ENCODE assay signal across 8 mouse cellular contexts in the genomic region with DNA sequence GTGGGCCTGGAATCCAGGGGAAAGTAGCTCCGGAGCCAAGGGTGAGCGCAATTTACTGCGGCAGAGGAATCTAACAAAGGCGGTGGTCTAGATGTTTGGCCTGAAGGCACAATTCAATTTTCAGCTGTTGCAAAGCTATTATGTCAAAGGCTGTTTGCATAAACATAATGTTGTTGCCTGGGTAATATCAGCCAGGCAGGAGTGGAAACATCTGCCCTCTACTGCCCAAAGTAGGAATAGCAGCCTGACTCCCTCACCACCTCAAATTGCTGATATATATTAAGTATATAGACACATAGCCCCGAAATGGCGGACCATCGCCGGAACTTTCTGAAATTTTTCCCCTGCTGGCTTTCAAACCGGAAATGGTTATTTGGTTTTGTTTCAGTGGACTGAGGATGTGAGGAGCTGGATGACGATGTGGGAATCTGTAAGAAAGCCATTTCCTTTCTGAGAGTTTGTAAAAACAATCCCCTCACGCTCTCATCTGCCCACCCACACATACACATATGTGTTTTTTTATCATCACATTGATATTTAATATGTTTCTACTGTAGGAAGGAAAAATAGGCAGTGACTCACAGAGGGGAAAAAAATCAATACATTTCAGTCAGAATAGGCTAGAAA.
A peak's percentile ranks its signal among the peaks of the same experiment; 100 is the strongest.
DNase-seq lines count a peak whose midpoint lies in the region; ATAC-seq and TF ChIP-seq lines count a peak whose summit lies in the region.

No protein-coding gene starts in this region.

- no peaks in the 10 kb centered on the region for H3K36me3 ChIP-seq in MEL (ENCODE audit: control insufficient read depth in 1 of 2, insufficient read depth in 2 of 2, low read length in 2 of 2)
- no peaks in the 10 kb centered on the region for H3K36me3 ChIP-seq in forebrain, postnatal 0 days (ENCODE audit: insufficient read depth)

- no peak overlapping the region for H3K4me3 ChIP-seq in MEL (ENCODE audit: control insufficient read depth in 1 of 2, insufficient read depth in 1 of 2, low read depth in 2 of 2, low read length in 2 of 2)
- H3K4me3 ChIP-seq in forebrain, postnatal 0 days (ENCODE audit: low read depth, low read length) = no peak overlapping the region; the same call in 1 of the 2 replicates

- peak overlapping the region; percentile 35 for H3K4me2 ChIP-seq in forebrain, postnatal 0 days (ENCODE audit: low read depth)

- peaks cover 0 to 2% of the 10 kb centered on the region in 2 experiments; a peak in 2 of 4 replicates for H3K27me3 ChIP-seq in MEL (ENCODE audit: control insufficient read depth in 1 of 2, insufficient read depth in 2 of 2, low read length in 2 of 2)
- H3K27me3 ChIP-seq in forebrain, postnatal 0 days (ENCODE audit: insufficient read depth, low read length) = no peaks in the 10 kb centered on the region

- H3K9me3 ChIP-seq in MEL (replicated peaks; ENCODE audit: insufficient read depth, low read length) = no peaks in the 10 kb centered on the region
- H3K9me3 ChIP-seq in forebrain, postnatal 0 days (ENCODE audit: low read length) = no peaks in the 10 kb centered on the region

- H3K79me2 ChIP-seq in MEL (ENCODE audit: control insufficient read depth, insufficient read depth, low read length, poor library complexity) = no peaks in the 10 kb centered on the region

- no peak for TF ChIP-seq EP300 in MEL (IDR thresholded peaks at IDR 0.05; ENCODE audit: low read depth in 1 of 2, low read length in 2 of 2)

- intact Hi-C loops in heart, postnatal 36 days (cut with DNase I) = loop anchor here (2.0 to 5.0 kb wide), 4 partner anchors 136 to 1092 kb away; no protein-coding TSS in a partner anchor

- TF ChIP-seq POLR2A in MEL (IDR thresholded peaks at IDR 0.05; ENCODE audit: control insufficient read depth in 1 of 2, insufficient read depth in 1 of 2, low read depth in 1 of 2, low read length in 2 of 2, poor library complexity in 1 of 2) = no peak

- no peaks in the 10 kb centered on the region for H3K4me1 ChIP-seq in MEL (ENCODE audit: control insufficient read depth in 1 of 2, insufficient read depth in 2 of 2, low read length in 2 of 2)
- H3K4me1 ChIP-seq in forebrain, postnatal 0 days (ENCODE audit: insufficient read depth) = no peaks in the 10 kb centered on the region

- TF ChIP-seq CTCF in MEL (IDR thresholded peaks at IDR 0.05 in 2 of 3, conservative IDR thresholded peaks at IDR 0.05 in 1 of 3; ENCODE audit: control insufficient read depth in 1 of 3, insufficient read depth in 1 of 3, low read depth in 2 of 3, low read length in 3 of 3, poor library complexity in 1 of 3, severe bottlenecking in 1 of 3) = peak; percentile 70 to 94 (median 77)
- TF ChIP-seq CTCF in forebrain, postnatal 0 days (IDR thresholded peaks at IDR 0.05; ENCODE audit: low read depth) = peak; percentile 83

- peak; percentile 59 for TF ChIP-seq RAD21 in MEL (IDR thresholded peaks at IDR 0.05; ENCODE audit: low read depth, low read length)

- H3K9ac ChIP-seq in MEL (ENCODE audit: control insufficient read depth, low read depth, low read length, poor library complexity, severe bottlenecking) = no peak overlapping the region
- no peak overlapping the region for H3K9ac ChIP-seq in forebrain, postnatal 0 days

- H3K27ac ChIP-seq in MEL (ENCODE audit: control insufficient read depth, low read depth, low read length) = no peak overlapping the region
- no peak overlapping the region for H3K27ac ChIP-seq in forebrain, postnatal 0 days (ENCODE audit: low read depth, low read length)

- DNase-seq in MEL (ENCODE audit: low read depth, low spot score) = peak; percentile 75
- peak; percentile 43 for DNase-seq in cerebellum, adult 11 months
- DNase-seq in forebrain, postnatal 0 days = peak; percentile 84
- peak; percentile 79 to 83 for DNase-seq in heart, postnatal 36 days
- peak; percentile 73 for DNase-seq in layer of hippocampus, adult 9-10 months (ENCODE audit: low spot score)
- peak; percentile 75 for DNase-seq in lung, postnatal 10 days
- DNase-seq in retina, postnatal 1 day = peak; percentile 85
- peak; percentile 21 for DNase-seq in urinary bladder, adult 2 months (ENCODE audit: low spot score)

- 49% methylated on average over 11 of the region's 11 CpGs for WGBS in forebrain, postnatal 0 days

- ATAC-seq in forebrain, postnatal 0 days = peak; percentile 55

TF ChIP-seq in MEL, 35 proteins besides CTCF, POLR2A, EP300 and RAD21:
- no peak for TF ChIP-seq MAZ (IDR thresholded peaks at IDR 0.05; ENCODE audit: low read depth, low read length)
- TF ChIP-seq KAT2A (conservative IDR thresholded peaks at IDR 0.05; ENCODE audit: low read depth, low read length) = no peak
- peak; percentile 73 for TF ChIP-seq SMC3 (IDR thresholded peaks at IDR 0.05; ENCODE audit: low read depth, low read length)
- TF ChIP-seq ZC3H11A (IDR thresholded peaks at IDR 0.05; ENCODE audit: low read depth, low read length) = peak; percentile 46
- TF ChIP-seq NELFE (IDR thresholded peaks at IDR 0.05; ENCODE audit: low read depth, low read length) = no peak
- TF ChIP-seq ZMIZ1 (IDR thresholded peaks at IDR 0.05; ENCODE audit: low read depth, low read length) = no peak
- TF ChIP-seq TBP (IDR thresholded peaks at IDR 0.05; ENCODE audit: low read depth, low read length) = no peak
- no peak for TF ChIP-seq MAX (IDR thresholded peaks at IDR 0.05; ENCODE audit: low read length)
- TF ChIP-seq POLR2AphosphoS5 (IDR thresholded peaks at IDR 0.05; ENCODE audit: borderline replicate concordance, low read depth, low read length) = no peak
- no peak for TF ChIP-seq GABPA (IDR thresholded peaks at IDR 0.05; ENCODE audit: low read depth, low read length)
- TF ChIP-seq NRF1 (IDR thresholded peaks at IDR 0.05; ENCODE audit: insufficient read depth, low read depth, low read length, poor library complexity, severe bottlenecking) = no peak
- TF ChIP-seq RCOR1 (IDR thresholded peaks at IDR 0.05; ENCODE audit: low read depth, low read length) = no peak
- TF ChIP-seq MEF2A (IDR thresholded peaks at IDR 0.05; ENCODE audit: extremely low read depth, insufficient replicate concordance, low read depth, low read length, poor library complexity, severe bottlenecking) = no peak
- no peak for TF ChIP-seq BHLHE40 (IDR thresholded peaks at IDR 0.05; ENCODE audit: borderline replicate concordance, low read depth, low read length)

Comparison
In these comparisons a context has a peak if more than half of its experiments do, and no peak if none do; other contexts are left out.
1. DNase-seq: peak in every context shown above with its lines; median percentile 85 in retina, postnatal 1 day; 84 in forebrain, postnatal 0 days; 81 in heart, postnatal 36 days; 75 in MEL; 75 in lung, postnatal 10 days; 73 in layer of hippocampus, adult 9-10 months; 43 in cerebellum, adult 11 months; 21 in urinary bladder, adult 2 months.